Mouse (Mus musculus) adipose tissue, adult 10 weeks (tissue): ENCODE data around the gene Olfr497. TPM values are rescaled to one million over a fixed set of nuclear protein-coding genes. Genes with fewer than 3 reads are reported as not detected.

Experiments
- polyA plus RNA-seq: library from polyadenylated mRNA; stranded (reverse); fragments of 350-450 nt; fragmentation: Illumina TruSeq; extraction: RNeasy Lipid Tissue Mini Kit (QIAGEN cat#74804); gene quantifications from one replicate; pipeline ENCODE4 v1.2.3, GENCODE M21; 2014; ENCODE audit warnings: low read depth, low replicate concordance

The Olfr497 gene
- polyA plus RNA-seq, result not detected

GRCm38 (mm10) chr7:108420121-108420520, at the start of gene Olfr497:
Gene Olfr497, plus strand, starts transcription at chr7:108420421.

DNA sequence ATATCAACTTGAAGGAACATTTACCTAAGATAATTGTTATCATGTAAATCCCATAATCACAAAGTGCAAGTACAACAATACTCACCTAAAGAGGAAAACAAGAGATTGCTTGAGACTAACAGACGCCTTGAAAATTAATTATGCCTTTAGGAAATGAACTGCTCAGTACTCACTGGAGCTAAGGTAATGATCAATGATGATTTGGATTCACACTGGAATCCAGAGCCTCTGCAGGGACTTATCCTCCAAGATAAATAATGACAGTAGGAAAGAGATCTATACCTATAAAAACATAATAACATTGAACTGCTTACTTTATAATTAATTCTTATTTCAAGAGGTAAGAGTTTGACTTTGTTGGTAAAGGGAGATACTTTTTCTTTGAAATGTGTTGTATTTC, 27.4 kb upstream of the Olfr497 start, which contains the start of gene Olfr495:
Gene Olfr495 (plus strand): TSS at position 301 of the 400 bp plus-strand sequence.

DNA sequence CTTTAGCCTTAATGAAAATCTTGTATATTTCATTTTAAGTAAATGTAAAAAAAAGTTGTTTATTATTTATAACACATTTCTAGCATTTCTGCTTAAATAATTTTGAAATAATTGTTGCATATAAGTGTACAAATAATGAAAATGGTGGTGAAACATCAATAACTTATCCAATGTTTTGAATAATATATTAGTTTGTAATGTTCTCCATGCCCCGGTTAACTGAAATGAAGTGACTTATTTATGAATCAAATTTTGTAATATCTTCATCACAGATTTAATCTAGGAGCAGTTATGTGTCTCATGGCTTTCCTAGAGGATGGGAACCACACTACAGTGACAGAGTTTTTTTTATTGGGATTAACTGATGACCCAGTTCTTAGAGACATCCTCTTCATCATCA, 44.8 kb downstream of the Olfr497 start, which contains the start of gene Olfr498:
Gene Olfr498 (plus strand): TSS at position 301 of the 400 bp plus-strand sequence.

Other genes starting within 250 kb of the Olfr497 start
- gene Olfr486, start 247.7 kb upstream of the Olfr497 start, polyA plus RNA-seq, result not detected
- not detected for gene Olfr487, start 205.8 kb upstream of the Olfr497 start, polyA plus RNA-seq
- not detected for gene Olfr488, start 162.1 kb upstream of the Olfr497 start, polyA plus RNA-seq
- gene Olfr490, start 131.5 kb upstream of the Olfr497 start, polyA plus RNA-seq, result not detected
- gene Olfr491, start 107.0 kb upstream of the Olfr497 start, polyA plus RNA-seq, result not detected
- not detected for gene Olfr492, start 96.7 kb upstream of the Olfr497 start, polyA plus RNA-seq
- not detected for gene Olfr493, start 73.4 kb upstream of the Olfr497 start, polyA plus RNA-seq
- not detected for gene Olfr494, start 55.1 kb upstream of the Olfr497 start, polyA plus RNA-seq
- gene Olfr495, start 27.3 kb upstream of the Olfr497 start, polyA plus RNA-seq, result not detected
- gene Olfr498, start 44.9 kb downstream of the Olfr497 start, polyA plus RNA-seq, result not detected
- not detected for gene Olfr502, start 104.6 kb downstream of the Olfr497 start, polyA plus RNA-seq
- gene Olfr503, start 124.1 kb downstream of the Olfr497 start, polyA plus RNA-seq, result not detected
- not detected for gene Olfr504, start 145.4 kb downstream of the Olfr497 start, polyA plus RNA-seq
- not detected for gene Olfr506, start 190.4 kb downstream of the Olfr497 start, polyA plus RNA-seq
- not detected for gene Olfr507, start 201.4 kb downstream of the Olfr497 start, polyA plus RNA-seq
- not detected for gene Olfr508, start 209.6 kb downstream of the Olfr497 start, polyA plus RNA-seq
- gene Olfr509, start 231.5 kb downstream of the Olfr497 start, polyA plus RNA-seq, result not detected
- gene Olfr510, start 246.0 kb downstream of the Olfr497 start, polyA plus RNA-seq, result not detected